Mouse (Mus musculus): Measurements from ENCODE around the gene Timm10. TPM values are rescaled to one million over a fixed set of nuclear protein-coding genes. Genes with fewer than 3 reads are reported as not detected.

Timm10 gene
- polyA plus RNA-seq (2014; fragmentation: Illumina TruSeq; extraction: RNeasy Lipid Tissue Mini Kit (QIAGEN cat#74804); ENCODE audit: low read depth, low replicate concordance), result 1.4 TPM

DNA sequence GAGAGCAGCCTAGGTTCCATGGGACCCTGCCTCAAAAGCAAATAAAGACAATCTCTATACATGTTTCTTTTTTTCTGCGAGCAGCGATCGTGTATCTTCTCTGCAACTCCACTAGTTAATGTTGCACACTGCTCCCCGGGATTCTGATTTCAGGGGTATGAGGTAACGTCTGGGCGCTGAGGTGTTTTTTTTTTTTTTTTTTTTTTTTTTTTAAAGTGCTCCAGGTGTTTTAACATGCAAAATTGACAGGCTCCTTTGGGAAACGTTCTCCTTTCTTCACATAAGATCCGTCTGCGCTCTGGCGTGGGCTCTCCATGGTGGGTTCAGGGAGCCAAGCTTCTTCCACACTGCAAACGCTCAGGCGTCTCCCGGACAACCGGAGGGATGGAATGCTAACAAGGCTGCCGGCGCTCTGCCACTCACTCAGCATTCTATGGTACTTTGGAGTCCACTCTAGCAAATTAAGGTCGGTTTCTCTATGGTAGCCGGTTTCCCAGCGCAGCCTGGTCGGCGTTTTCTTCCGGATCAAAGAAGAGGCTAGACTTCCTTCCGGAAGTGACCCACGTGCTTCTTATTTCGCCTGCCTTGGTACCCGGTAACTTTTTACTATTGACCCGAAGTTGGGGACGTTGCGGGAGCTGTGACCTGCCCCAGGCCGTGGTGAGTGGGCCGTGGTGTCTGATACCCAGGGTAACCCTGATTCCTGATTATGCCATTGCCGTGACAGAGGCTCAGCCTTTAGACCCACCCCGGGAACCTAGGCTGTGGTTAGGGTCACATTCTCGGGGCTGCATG lies at the start of gene Timm10:
Timm10 (plus strand) TSS at position 510 of the 795 bp plus-strand sequence.

GRCm38 (mm10) chr2:84798493-84798921 lies 28.3 kb upstream of the Timm10 start, which contains the start of gene Ube2l6:
Ube2l6 (plus strand) TSS chr2:84798828.

DNA sequence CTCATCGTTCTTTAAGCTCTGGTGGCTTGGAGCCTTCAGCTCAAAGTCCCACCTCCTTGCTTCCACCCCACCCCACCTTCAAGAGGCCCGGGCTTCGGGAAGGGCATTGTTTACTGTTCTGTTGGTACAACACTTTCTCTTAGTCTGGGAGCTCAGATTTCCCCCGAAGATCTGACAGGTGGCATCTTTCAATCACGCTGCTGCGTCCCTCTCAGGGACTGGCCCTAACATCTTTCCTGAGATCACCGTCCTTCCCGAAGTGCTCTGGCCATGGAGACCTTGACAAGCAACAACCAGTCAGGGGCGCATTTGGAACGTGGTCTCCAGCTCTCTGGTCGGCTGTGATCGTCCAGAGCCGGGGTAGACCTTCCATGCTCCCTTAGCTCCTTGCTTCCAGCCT lies 4.2 kb upstream of the Timm10 start, which contains the start of gene Smtnl1:
Smtnl1 (minus strand) TSS at position 101 of the 400 bp plus-strand sequence.

DNA sequence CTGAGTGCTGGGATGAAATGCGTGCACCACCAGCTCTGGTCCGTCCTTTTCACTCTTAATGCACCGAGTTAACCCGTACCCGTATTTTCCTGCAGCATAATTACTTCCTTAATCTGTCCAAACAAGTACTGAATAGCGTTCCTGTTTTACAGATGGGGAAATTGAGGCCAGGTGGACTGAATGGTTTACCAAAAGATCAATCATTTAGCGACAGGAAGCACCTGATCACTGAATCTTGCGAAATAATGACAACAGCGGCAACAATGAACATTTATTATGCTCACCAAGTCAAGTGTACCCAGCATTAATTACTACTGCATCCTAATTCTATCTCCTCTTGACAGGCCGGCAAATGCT lies 11.8 kb downstream of the Timm10 start, which contains the start of gene Slc43a1:
Slc43a1 (plus strand) TSS at position 258 of the 357 bp plus-strand sequence.

Other genes with a start within 250 kb of the Timm10 start
- 493 TPM for gene Ctnnd1, start 176.2 kb upstream of the Timm10 start, polyA plus RNA-seq (2014; fragmentation: Illumina TruSeq; extraction: RNeasy Lipid Tissue Mini Kit (QIAGEN cat#74804); ENCODE audit: low read depth, low replicate concordance)
- gene Btbd18, start 167.9 kb upstream of the Timm10 start, polyA plus RNA-seq (2014; fragmentation: Illumina TruSeq; extraction: RNeasy Lipid Tissue Mini Kit (QIAGEN cat#74804); ENCODE audit: low read depth, low replicate concordance), result not detected
- gene Selenoh, start 156.2 kb upstream of the Timm10 start, polyA plus RNA-seq (2014; fragmentation: Illumina TruSeq; extraction: RNeasy Lipid Tissue Mini Kit (QIAGEN cat#74804); ENCODE audit: low read depth, low replicate concordance), result 9.6 TPM
- gene Gm28635, start 149.0 kb upstream of the Timm10 start, polyA plus RNA-seq (2014; fragmentation: Illumina TruSeq; extraction: RNeasy Lipid Tissue Mini Kit (QIAGEN cat#74804); ENCODE audit: low read depth, low replicate concordance), result not detected
- 48.3 TPM for gene Med19, start 148.6 kb upstream of the Timm10 start, polyA plus RNA-seq (2014; fragmentation: Illumina TruSeq; extraction: RNeasy Lipid Tissue Mini Kit (QIAGEN cat#74804); ENCODE audit: low read depth, low replicate concordance)
- 73.2 TPM for gene Tmx2, start 147.9 kb upstream of the Timm10 start, polyA plus RNA-seq (2014; fragmentation: Illumina TruSeq; extraction: RNeasy Lipid Tissue Mini Kit (QIAGEN cat#74804); ENCODE audit: low read depth, low replicate concordance)
- gene Zdhhc5, start 111.8 kb upstream of the Timm10 start, polyA plus RNA-seq (2014; fragmentation: Illumina TruSeq; extraction: RNeasy Lipid Tissue Mini Kit (QIAGEN cat#74804); ENCODE audit: low read depth, low replicate concordance), result 138 TPM
- gene Clp1, start 99.6 kb upstream of the Timm10 start, polyA plus RNA-seq (2014; fragmentation: Illumina TruSeq; extraction: RNeasy Lipid Tissue Mini Kit (QIAGEN cat#74804); ENCODE audit: low read depth, low replicate concordance), result 23.9 TPM
- gene Ypel4, start 92.9 kb upstream of the Timm10 start, polyA plus RNA-seq (2014; fragmentation: Illumina TruSeq; extraction: RNeasy Lipid Tissue Mini Kit (QIAGEN cat#74804); ENCODE audit: low read depth, low replicate concordance), result 2.0 TPM
- gene Gm19426, start 83.3 kb upstream of the Timm10 start, polyA plus RNA-seq (2014; fragmentation: Illumina TruSeq; extraction: RNeasy Lipid Tissue Mini Kit (QIAGEN cat#74804); ENCODE audit: low read depth, low replicate concordance), result not detected
- 23.3 TPM for gene Serping1, start 51.6 kb upstream of the Timm10 start, polyA plus RNA-seq (2014; fragmentation: Illumina TruSeq; extraction: RNeasy Lipid Tissue Mini Kit (QIAGEN cat#74804); ENCODE audit: low read depth, low replicate concordance)
- gene Ube2l6, start 28.2 kb upstream of the Timm10 start, polyA plus RNA-seq (2014; fragmentation: Illumina TruSeq; extraction: RNeasy Lipid Tissue Mini Kit (QIAGEN cat#74804); ENCODE audit: low read depth, low replicate concordance), result 21.1 TPM
- not detected for gene Smtnl1, start 4.3 kb upstream of the Timm10 start, polyA plus RNA-seq (2014; fragmentation: Illumina TruSeq; extraction: RNeasy Lipid Tissue Mini Kit (QIAGEN cat#74804); ENCODE audit: low read depth, low replicate concordance)
- gene Slc43a1, start 11.9 kb downstream of the Timm10 start, polyA plus RNA-seq (2014; fragmentation: Illumina TruSeq; extraction: RNeasy Lipid Tissue Mini Kit (QIAGEN cat#74804); ENCODE audit: low read depth, low replicate concordance), result 2.2 TPM
- gene Rtn4rl2, start 59.7 kb downstream of the Timm10 start, polyA plus RNA-seq (2014; fragmentation: Illumina TruSeq; extraction: RNeasy Lipid Tissue Mini Kit (QIAGEN cat#74804); ENCODE audit: low read depth, low replicate concordance), result not detected
- gene Slc43a3, start 109.6 kb downstream of the Timm10 start, polyA plus RNA-seq (2014; fragmentation: Illumina TruSeq; extraction: RNeasy Lipid Tissue Mini Kit (QIAGEN cat#74804); ENCODE audit: low read depth, low replicate concordance), result 25.2 TPM
- not detected for gene Prg2, start 153.5 kb downstream of the Timm10 start, polyA plus RNA-seq (2014; fragmentation: Illumina TruSeq; extraction: RNeasy Lipid Tissue Mini Kit (QIAGEN cat#74804); ENCODE audit: low read depth, low replicate concordance)
- gene Prg3, start 161.2 kb downstream of the Timm10 start, polyA plus RNA-seq (2014; fragmentation: Illumina TruSeq; extraction: RNeasy Lipid Tissue Mini Kit (QIAGEN cat#74804); ENCODE audit: low read depth, low replicate concordance), result not detected
- 82.5 TPM for gene Ssrp1, start 210.2 kb downstream of the Timm10 start, polyA plus RNA-seq (2014; fragmentation: Illumina TruSeq; extraction: RNeasy Lipid Tissue Mini Kit (QIAGEN cat#74804); ENCODE audit: low read depth, low replicate concordance)
- gene P2rx3, start 210.5 kb downstream of the Timm10 start, polyA plus RNA-seq (2014; fragmentation: Illumina TruSeq; extraction: RNeasy Lipid Tissue Mini Kit (QIAGEN cat#74804); ENCODE audit: low read depth, low replicate concordance), result 0.54 TPM
- gene Tnks1bp1, start 221.0 kb downstream of the Timm10 start, polyA plus RNA-seq (2014; fragmentation: Illumina TruSeq; extraction: RNeasy Lipid Tissue Mini Kit (QIAGEN cat#74804); ENCODE audit: low read depth, low replicate concordance), result 1.4 TPM